Mouse (Mus musculus): ENCODE results near the gene Commd1. TPM values are rescaled to one million over a fixed set of nuclear protein-coding genes. Genes with fewer than 3 reads are reported as not detected.

The Commd1 gene
- total RNA-seq, 2 experiments from 2014 or later, result 39.0 to 39.2 TPM

DNA sequence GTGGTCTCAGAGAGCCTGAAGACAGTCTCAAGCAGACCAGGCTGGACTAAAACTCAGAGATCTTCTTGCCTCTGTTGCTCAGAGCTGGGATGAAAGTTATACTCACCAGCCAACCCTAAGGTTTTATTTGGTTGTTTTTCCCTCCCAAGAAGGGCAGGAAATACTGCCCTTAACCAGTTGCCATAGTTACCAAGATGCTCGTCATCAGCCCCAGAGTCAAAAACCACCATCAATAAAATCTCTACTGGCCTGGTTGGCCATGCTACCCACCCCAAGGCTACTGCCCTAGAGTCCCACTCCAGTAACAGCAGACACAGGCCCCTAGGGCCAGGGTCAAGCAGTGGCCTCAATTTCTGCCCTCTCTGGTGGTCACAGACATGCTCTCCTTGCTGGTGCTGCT lies 129.7 kb downstream of the Commd1 start:
- intact Hi-C loops (cut with DNase I), result no loop called here
- DNase-seq (ENCODE audit: low spot score in 2 of 2), result no peak

DNA sequence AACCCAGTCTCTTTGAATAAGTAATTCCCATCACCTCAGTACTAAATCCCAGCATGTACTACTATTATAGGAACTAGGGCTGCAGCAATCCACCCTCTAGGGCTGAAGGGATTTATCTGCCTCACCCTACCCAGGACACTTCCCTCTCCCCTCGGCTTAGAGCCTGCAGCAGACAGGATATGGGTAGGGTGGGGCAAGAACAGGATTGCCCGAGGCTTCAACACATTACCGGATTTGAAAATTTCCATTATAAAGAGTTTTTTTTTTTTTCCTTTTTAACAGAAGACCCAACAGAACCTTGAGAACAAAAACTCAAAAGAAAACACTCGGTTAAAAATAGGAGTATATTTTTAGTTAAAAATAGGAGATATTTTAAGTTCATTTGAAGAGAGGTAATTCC lies 130.8 kb downstream of the Commd1 start:
- no peak for DNase-seq (ENCODE audit: low spot score in 2 of 2)
- intact Hi-C loops (cut with DNase I), result no loop called here

DNA sequence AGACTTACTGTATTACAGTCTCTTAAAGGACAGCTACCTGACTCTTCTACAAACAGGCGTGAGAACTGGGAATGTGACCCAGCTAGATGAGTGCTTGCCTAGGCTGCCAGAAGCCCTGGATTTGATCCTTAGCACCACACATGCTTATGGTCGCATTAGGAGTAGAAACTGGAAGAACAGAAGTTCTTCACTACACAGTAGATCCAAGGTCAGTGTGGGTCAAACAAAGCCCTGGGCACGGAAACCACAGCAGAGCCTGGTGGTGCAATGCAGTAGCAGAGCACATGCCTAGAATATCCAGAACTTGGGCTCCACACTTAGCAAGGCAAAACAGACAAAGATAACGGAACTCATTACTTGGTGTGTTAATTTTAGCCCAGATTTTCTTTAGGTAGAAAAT lies 132.1 kb downstream of the Commd1 start:
- DNase-seq (ENCODE audit: low spot score in 2 of 2), result no peak
- intact Hi-C loops (cut with DNase I), result no loop called here

DNA sequence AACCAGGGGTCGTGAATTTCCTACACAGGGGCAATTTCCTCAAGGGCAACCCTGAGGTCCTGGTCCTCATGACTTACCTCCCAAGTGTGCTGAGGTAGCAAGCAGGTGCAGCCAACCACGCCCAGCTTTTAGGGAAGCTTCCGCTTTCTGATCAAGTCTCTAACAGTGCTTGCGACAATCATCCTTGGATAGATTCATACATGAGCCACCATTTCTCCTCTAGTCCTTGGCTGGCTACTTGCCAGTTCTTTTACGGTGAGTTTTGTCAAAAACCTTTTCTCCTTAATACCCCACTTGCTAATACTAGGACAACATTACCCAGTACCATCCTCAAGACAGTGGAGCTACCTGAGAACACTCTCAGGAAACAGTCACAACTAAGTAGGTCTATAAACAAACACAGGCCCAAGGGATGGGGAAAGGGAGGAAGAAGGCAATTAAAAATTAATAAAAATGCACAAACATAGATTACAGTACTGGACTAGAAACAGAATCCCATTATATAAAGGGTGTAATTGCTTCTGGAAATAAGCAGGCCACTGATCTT lies 133.5 kb downstream of the Commd1 start:
- DNase-seq (ENCODE audit: low spot score in 2 of 2), result no peak
- intact Hi-C loops (cut with DNase I), result no loop called here

DNA sequence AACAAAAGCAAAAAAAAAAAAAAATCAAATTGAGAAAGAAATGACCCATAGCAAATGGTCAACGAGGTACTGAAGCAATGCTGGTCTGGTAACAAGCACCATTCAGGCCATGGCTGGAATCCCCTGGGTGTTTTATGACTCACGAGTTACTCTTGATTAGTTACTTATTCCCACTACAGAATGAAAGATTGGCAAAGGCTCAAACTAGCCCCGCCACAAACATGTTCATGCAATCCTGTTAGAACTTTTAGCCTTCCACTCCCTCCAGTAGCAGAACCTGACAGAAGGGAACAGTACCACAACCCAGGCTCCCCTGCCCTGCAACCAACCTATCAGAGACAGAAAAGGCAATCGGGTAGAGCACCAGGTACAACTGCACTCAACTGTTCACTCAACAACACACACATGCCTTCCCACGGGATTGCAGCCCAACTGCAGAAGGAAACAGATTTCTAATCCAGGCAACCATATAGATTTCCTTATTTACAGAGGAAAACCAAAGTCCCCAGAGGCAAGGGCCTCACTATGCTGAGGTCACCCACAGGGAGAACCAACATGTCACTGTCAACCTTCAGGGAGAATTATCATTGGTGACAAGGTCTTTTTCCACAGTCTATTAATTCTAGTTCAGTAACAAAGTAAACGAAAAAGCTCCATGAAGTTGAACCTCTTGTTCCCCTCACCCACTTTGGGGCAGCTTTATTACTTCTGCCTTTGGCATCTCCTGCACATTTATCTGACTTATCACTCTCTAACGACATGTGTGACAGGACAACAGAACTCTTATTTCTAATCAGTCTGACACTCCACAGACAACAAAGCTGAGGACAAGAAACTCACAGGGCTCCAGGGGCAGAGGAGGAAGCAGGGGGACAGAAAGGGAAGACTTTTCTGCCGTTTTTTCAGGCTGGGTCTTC lies 134.2 kb downstream of the Commd1 start:
- intact Hi-C loops (cut with DNase I), result no loop called here
- no peak for DNase-seq (ENCODE audit: low spot score in 2 of 2)

DNA sequence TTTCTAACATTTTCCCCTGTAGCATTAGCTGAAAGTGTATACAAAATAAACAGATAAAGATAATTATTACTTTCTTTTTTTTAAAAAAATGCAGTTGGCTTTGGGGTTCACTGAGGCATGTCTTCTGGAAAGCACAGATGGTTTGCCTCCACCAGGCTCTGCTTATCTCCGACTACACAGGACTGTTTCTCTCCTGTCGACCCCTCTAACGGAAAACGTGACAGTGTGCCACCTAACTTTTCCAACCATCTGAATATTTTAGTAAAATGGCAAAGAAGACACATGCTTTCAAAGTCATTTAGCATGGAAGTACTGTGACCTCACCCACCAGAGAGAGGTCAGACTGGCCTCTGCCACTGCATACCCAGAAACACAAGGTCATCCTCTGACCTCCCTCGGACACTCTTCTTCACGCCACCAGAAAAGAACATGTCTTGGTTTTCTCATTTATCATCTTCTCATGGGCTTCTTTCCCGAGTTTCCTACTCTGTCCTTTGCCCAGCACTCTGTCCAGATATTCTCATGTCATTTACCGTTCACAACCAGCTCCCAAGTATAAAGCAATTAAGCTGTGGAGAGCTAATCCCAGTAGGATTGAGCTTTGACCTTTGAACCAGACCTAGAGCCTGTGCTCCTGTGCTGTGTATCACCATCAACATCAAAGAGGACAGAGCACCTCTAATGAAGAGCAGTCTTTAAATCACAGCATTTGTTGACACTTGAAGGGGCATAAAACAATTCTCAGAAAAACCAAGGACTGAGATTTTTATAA lies 135.0 kb downstream of the Commd1 start:
- no peak for DNase-seq (ENCODE audit: low spot score in 2 of 2)
- intact Hi-C loops (cut with DNase I), result no loop called here

Other genes with a start within 250 kb of the Commd1 start
- 10 to 100 TPM in 1 of 2 experiments, 1 to 10 TPM in 1; 7.9 to 14.4 TPM for gene B3gnt2, start 121.4 kb downstream of the Commd1 start, total RNA-seq (2021)
- gene Zrsr1, start 10.4 kb downstream of the Commd1 start, total RNA-seq (2021), result 10 to 100 TPM; 53.1 to 56.3 TPM
- 10 to 100 TPM; 10.3 to 13.5 TPM for gene Gm28048, start 292 bp downstream of the Commd1 start, total RNA-seq (2021)
- gene Cct4, start 8.1 kb upstream of the Commd1 start, total RNA-seq (2021), result 100 to 1,000 TPM in 1 of 2 experiments, 10 to 100 TPM in 1; 94.9 to 101 TPM
- gene Fam161a, start 25.1 kb upstream of the Commd1 start, total RNA-seq (2021), result 1 to 10 TPM; 2.9 to 3.9 TPM